Mouse (Mus musculus): ENCODE results near the gene Slc25a39. TPM values are rescaled to one million over a fixed set of nuclear protein-coding genes. Genes with fewer than 3 reads are reported as not detected.

Slc25a39 gene
- polyA plus RNA-seq, 1 experiment: not detected

DNA sequence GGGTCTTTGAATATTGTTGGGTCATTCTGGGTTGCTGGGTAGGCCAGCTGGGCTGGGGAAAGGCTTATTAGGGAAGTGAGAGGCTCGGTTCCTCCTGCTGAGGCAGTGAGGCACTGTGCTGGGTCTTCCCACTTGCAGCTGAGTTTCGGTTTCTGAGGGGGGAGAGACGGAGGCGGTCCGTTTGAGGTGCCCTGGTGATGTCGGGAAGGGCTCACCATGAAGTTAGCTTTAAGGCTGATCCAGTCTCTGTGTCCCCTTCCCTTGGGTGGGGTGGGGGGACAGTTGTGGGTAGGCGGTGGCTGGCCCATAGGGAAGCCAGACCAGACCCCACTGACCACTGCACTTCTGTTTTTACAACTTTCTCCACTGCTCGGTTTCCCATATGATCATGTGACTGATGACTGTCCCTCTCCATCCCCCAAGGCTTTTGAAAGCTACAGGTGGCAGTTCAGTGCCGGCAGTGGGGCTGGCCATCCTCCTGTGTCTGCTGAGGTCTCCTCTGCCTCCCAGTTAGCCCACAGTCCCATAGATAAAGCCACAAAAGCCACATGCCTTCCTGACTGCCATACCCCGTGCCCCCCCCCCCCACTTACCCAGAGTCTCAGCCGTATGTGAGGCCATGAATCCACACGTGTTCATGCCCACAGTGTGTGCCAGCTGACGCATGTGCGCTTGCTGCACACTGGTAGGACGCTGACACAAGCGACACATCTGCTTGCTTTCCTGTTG is 24.5 kb upstream of the Slc25a39 start:
- Histone ChIP-seq H3K4me3 (ENCODE audit: insufficient read depth, low read depth, low read length) (no peak overlapping the region), H3K27ac (ENCODE audit: insufficient read depth, low read depth, low read length) (no peak overlapping the region), H3K4me1 (ENCODE audit: control insufficient read depth, insufficient read depth, low read length) (peaks cover 36% of the 10 kb centered on the region)
- no peak for TF ChIP-seq POLR2A (IDR thresholded peaks at IDR 0.05; ENCODE audit: insufficient read depth, low read depth, low read length)
- no peak for TF ChIP-seq CTCF (IDR thresholded peaks at IDR 0.05; ENCODE audit: insufficient read depth, low read depth, low read length)
- 50% methylated on average over 16 of the region's 16 CpGs for WGBS

DNA sequence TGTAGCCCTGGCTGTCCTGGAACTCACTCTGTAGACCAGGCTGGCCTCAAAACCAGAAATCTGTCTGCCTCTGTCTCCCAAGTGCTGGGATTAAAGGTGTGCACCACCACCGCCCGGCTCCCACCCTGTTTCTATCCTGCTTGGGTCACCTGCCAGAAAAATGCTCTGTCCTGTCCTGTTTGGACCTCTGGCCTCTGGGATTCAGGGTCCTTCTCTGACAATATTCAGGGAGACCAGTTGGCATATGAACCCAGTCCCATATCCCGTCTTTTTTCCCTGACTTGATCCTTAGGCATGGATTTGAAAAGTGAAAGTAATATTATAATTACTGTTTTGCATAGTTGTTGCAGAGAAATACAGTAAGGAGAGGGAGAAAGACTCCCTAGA is 24.0 kb upstream of the Slc25a39 start:
- TF ChIP-seq POLR2A (IDR thresholded peaks at IDR 0.05; ENCODE audit: insufficient read depth, low read depth, low read length): no peak
- TF ChIP-seq CTCF (IDR thresholded peaks at IDR 0.05; ENCODE audit: insufficient read depth, low read depth, low read length): no peak
- 73% methylated on average over 3 of the region's 3 CpGs for WGBS
- Histone ChIP-seq H3K27ac (ENCODE audit: insufficient read depth, low read depth, low read length) (no peak overlapping the region), H3K4me1 (ENCODE audit: control insufficient read depth, insufficient read depth, low read length) (peaks cover 31% of the 10 kb centered on the region), H3K4me3 (ENCODE audit: insufficient read depth, low read depth, low read length) (no peak overlapping the region)

DNA sequence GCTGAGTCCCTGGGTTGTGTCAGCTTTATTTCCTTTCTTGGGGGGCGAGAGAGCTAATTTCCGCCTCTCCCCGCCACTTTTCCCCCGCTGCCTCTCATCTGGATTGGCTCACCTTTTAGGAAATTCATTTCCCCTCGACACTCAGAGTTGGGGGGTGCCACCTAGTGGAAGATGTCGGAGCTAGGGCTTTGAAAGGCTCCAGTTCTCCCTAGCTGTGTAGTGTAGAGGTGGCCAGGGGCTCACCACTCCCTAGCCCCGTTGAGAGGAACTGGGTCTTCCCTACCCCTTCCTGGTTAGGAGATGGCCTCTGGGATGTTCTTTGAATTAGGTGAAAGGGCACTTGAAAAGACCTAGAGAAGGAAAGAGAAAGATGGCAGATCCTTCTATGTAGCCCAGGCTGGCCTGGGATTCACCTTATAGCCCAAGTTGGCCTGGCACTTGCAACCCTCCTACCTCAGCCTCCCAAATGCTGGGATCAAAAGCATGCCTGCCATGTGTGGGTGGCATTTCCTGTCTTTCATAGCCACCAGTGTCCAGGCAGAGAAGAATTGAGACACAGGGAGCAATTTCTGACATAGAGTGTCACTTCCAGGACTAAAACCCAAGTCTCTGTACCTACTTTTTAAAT is 23.4 kb upstream of the Slc25a39 start:
- WGBS: 0% methylated on average over 7 of the region's 7 CpGs
- no peak for TF ChIP-seq CTCF (IDR thresholded peaks at IDR 0.05; ENCODE audit: insufficient read depth, low read depth, low read length)
- no peak for TF ChIP-seq POLR2A (IDR thresholded peaks at IDR 0.05; ENCODE audit: insufficient read depth, low read depth, low read length)
- peaks cover 26% of the 10 kb centered on the region for H3K4me1 ChIP-seq (ENCODE audit: control insufficient read depth, insufficient read depth, low read length)
- peak overlapping the region; percentile 77 for H3K4me3 ChIP-seq (ENCODE audit: insufficient read depth, low read depth, low read length)
- 0 out of 2 replicates have a peak overlapping the region, but pooled peaks have one; percentile 34 for H3K27ac ChIP-seq (ENCODE audit: insufficient read depth, low read depth, low read length)

DNA sequence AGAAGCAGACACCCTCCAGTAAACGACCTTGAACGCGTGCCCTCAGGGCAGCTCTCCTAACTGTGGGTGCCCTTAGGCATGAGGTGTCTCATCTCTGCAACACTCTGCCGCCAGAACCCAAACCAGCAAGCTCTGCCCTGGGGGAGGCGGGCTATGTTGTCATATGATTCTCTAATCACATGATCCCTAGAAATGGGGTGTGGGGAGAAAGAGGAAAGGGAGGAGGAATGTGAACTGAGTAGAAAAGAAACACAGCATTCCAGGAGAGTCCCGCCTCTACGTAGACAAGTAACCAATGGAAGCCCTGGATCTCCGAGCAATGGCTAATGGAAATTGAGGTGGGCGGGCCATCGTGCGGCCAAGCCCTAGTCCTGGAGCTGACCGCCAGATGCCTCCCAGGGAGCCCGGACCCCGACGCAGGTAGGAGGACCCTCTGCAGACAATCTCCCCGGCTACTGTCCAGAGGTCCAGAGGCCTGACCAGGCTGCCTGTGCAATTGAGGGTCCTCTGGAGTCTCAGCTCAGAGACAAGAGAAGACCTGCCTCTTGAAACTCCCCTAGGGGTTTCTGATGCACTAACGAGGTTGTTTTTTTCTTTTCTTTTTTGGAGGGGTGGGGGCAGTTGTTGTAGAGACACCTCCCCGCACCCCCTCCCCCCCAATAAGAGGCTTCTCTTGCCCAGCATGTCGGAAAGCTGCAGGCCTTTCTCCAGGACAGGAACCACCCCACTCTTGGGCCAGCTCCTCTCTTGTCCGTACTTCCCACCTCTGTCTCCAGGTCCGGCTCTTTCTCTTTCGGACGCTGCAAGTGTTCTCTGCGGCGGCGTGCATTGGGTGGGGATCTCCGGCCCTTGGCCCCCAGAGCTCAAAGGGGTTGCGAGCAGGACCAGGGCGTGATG is 22.6 kb upstream of the Slc25a39 start, which contains the start of gene Grn:
Gene Grn (plus strand): TSS at position 195 of the 897 bp plus-strand sequence.
- peaks cover 22% of the 10 kb centered on the region for H3K4me1 ChIP-seq (ENCODE audit: control insufficient read depth, insufficient read depth, low read length)
- H3K27ac ChIP-seq (ENCODE audit: insufficient read depth, low read depth, low read length): peak within 1 kb of the TSS; percentile 34; the same call in 1 of the 2 replicates
- peak within 1 kb of the TSS; percentile 77 for H3K4me3 ChIP-seq (ENCODE audit: insufficient read depth, low read depth, low read length)
- TF ChIP-seq CTCF (IDR thresholded peaks at IDR 0.05; ENCODE audit: insufficient read depth, low read depth, low read length) (no peak; the same call in 1 of the 2 replicates), POLR2A (IDR thresholded peaks at IDR 0.05; ENCODE audit: insufficient read depth, low read depth, low read length) (peak; percentile 65)
- under 1% methylated on average over 29 of the region's 29 CpGs for WGBS

DNA sequence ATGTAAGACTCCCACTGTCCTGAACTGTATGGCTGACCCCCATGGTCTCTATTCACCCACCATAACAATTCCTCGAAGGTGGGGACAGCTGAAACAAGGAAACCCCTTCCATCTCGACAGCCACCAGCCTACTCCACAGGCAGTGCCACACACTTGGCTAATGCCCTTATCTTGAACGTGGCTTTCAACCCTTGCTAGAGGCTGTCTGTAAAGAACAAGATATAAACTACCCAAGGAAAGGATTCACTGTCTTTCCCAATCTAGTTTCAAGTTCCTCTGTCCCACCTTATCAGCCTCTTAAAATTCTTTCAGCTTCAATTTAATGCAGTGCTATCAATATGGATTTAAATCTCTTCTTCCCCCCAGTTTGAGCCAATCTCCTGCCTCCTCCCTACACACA is 21.8 kb upstream of the Slc25a39 start:
- Histone ChIP-seq H3K4me1 (ENCODE audit: control insufficient read depth, insufficient read depth, low read length) (peaks cover 22% of the 10 kb centered on the region), H3K4me3 (ENCODE audit: insufficient read depth, low read depth, low read length) (peak overlapping the region; percentile 77), H3K27ac (ENCODE audit: insufficient read depth, low read depth, low read length) (0 out of 2 replicates have a peak overlapping the region, but pooled peaks have one; percentile 6)
- WGBS: 36% methylated on average over 3 of the region's 3 CpGs
- no peak for TF ChIP-seq CTCF (IDR thresholded peaks at IDR 0.05; ENCODE audit: insufficient read depth, low read depth, low read length)
- no peak; the same call in 1 of the 2 replicates for TF ChIP-seq POLR2A (IDR thresholded peaks at IDR 0.05; ENCODE audit: insufficient read depth, low read depth, low read length)

DNA sequence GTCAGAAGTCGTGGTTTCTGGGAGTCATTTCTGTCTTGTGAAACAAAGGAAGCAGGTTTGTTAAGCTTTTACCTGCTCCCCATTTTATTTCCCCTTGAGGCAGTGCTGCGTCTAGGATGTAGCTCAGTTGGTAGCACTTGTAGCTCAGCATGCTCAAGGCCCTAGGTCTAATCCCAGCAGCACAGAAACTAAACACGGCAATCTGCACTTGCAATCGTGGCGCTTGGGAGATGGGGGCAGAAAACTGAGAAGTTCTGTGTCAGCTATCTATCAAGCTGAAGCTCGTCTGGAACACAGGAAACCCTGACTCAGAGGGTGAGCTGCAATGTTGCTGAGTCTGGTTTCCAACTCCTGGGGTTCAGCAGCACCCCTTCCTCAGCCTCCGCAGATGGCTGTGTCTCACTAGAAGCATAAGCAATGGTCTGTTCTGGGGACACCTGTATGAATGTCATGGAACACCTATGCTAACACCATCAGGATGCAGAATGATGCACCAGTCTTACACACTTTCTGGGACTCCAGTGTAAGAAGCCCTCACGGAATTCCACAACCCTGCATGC is 21.3 kb upstream of the Slc25a39 start:
- no peak for TF ChIP-seq POLR2A (IDR thresholded peaks at IDR 0.05; ENCODE audit: insufficient read depth, low read depth, low read length)
- no peak for TF ChIP-seq CTCF (IDR thresholded peaks at IDR 0.05; ENCODE audit: insufficient read depth, low read depth, low read length)
- peaks cover 19% of the 10 kb centered on the region for H3K4me1 ChIP-seq (ENCODE audit: control insufficient read depth, insufficient read depth, low read length)
- no peak overlapping the region for H3K27ac ChIP-seq (ENCODE audit: insufficient read depth, low read depth, low read length)
- H3K4me3 ChIP-seq (ENCODE audit: insufficient read depth, low read depth, low read length): no peak overlapping the region
- 71% methylated on average over 8 of the region's 8 CpGs for WGBS

DNA sequence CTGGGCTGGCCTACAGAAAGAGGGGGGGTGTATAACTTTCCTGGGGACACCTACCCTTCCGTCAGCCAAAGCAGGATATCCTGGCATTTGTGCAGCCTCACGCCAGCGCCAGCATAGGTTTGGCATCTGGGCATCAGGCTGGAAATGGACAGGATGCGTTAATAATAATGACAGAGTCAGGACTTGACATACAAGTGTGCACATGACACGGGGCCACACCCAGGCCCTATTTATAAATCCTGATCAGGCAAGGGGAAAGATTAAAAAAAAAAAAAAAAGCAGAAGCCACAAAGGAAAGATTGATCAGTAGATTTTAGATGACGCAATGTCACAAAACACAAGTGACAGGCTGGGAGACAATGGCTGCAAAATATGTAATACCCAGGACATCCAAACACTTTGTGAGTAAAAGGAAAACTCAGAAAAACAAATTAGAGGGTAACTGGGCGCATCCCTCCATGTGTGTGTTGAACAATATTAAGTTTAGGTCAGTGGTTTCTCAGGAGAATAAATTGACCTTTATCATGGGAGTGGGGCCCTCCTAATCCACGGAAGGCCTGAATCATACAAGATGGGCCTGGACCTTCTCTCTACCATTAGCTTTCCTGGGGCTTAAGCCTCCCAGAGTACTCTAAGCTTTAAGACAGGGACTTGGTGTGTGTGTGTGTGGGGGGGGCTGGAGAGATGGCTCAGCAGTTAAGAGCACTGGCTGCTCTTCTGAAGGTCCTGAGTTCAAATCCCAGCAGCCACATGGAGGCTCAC is 18.0 kb upstream of the Slc25a39 start:
- 86% methylated on average over 8 of the region's 8 CpGs for WGBS
- Histone ChIP-seq H3K4me1 (ENCODE audit: control insufficient read depth, insufficient read depth, low read length) (no peaks in the 10 kb centered on the region; the same call in 1 of the 2 replicates), H3K4me3 (ENCODE audit: insufficient read depth, low read depth, low read length) (no peak overlapping the region), H3K27ac (ENCODE audit: insufficient read depth, low read depth, low read length) (no peak overlapping the region)
- TF ChIP-seq CTCF (IDR thresholded peaks at IDR 0.05; ENCODE audit: insufficient read depth, low read depth, low read length): no peak
- TF ChIP-seq POLR2A (IDR thresholded peaks at IDR 0.05; ENCODE audit: insufficient read depth, low read depth, low read length): no peak

DNA sequence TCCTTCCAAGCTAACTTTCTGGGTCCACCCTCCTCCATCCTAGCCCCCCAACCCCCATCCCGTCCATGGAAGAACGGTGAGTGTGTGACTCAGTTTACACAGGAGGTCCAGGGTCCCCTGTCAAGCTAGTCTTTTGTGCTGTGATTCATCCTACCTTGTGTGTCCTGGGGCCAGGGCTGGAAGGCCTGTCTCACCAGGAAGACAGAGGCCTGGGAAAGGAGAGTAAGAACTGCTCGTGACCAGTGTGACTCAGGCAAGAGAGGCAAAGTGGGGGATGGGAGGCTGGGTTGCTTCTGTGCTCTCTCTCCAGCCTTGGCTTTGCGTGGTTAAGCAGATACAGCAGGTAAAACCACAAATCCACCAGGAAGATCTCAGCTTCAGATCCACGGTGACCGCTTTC is 16.9 kb upstream of the Slc25a39 start:
- Histone ChIP-seq H3K4me1 (ENCODE audit: control insufficient read depth, insufficient read depth, low read length) (no peaks in the 10 kb centered on the region; the same call in 1 of the 2 replicates), H3K27ac (ENCODE audit: insufficient read depth, low read depth, low read length) (no peak overlapping the region), H3K4me3 (ENCODE audit: insufficient read depth, low read depth, low read length) (no peak overlapping the region)
- 81% methylated on average over 6 of the region's 6 CpGs for WGBS
- TF ChIP-seq CTCF (IDR thresholded peaks at IDR 0.05; ENCODE audit: insufficient read depth, low read depth, low read length): no peak
- TF ChIP-seq POLR2A (IDR thresholded peaks at IDR 0.05; ENCODE audit: insufficient read depth, low read depth, low read length): no peak

All from olfactory bulb, adult 2 months (tissue).